Mouse (Mus musculus) lung, embryonic 16.5 days (tissue): Measurements from ENCODE around the gene Krt82. TPM values are rescaled to one million over a fixed set of nuclear protein-coding genes. Genes with fewer than 3 reads are reported as not detected.

Experiments used
- ATAC-seq: fragments of 200-750 bp; cut with Nextera tagmentation; 2 replicates; pipeline ENCODE4 v1.8.0; 2017; ENCODE audit warnings: low read depth, mild to moderate bottlenecking, moderate library complexity
- H3K27ac ChIP-seq: fragments of 300-500 bp; sonication (generic); 2 replicates; pipeline ENCODE4 v1.5.1; 2014; ENCODE audit warnings: mild to moderate bottlenecking, control low read depth, low read length
- H3K27me3 ChIP-seq: fragments of 300-500 bp; sonication (generic); 2 replicates; pipeline ENCODE4 v1.6.1; 2014; ENCODE audit warnings: low read depth, low read length, mixed read lengths; ENCODE audit not compliant: control insufficient read depth, insufficient read depth
- H3K36me3 ChIP-seq: fragments of 300-500 bp; sonication (generic); 2 replicates; pipeline ENCODE4 v1.6.1; 2014; ENCODE audit warnings: low read length; ENCODE audit not compliant: control insufficient read depth, insufficient read depth
- H3K4me1 ChIP-seq: fragments of 300-500 bp; sonication (generic); replicated peaks from 2 replicates; pipeline ENCODE4 v1.6.1; 2014; ENCODE audit warnings: low read length, mixed read lengths; ENCODE audit not compliant: control insufficient read depth, insufficient read depth
- H3K4me2 ChIP-seq: fragments of 300-500 bp; sonication (generic); 2 replicates; pipeline ENCODE4 v1.6.1; 2014; ENCODE audit warnings: low read depth, low read length, control low read depth
- H3K4me3 ChIP-seq: fragments of 300-500 bp; sonication (generic); 2 replicates; pipeline ENCODE4 v1.5.1; 2014; ENCODE audit warnings: mild to moderate bottlenecking, low read length, control low read depth
- H3K9ac ChIP-seq: fragments of 300-500 bp; sonication (generic); 2 replicates; pipeline ENCODE4 v1.6.1; 2014; ENCODE audit warnings: low read length, control low read depth
- H3K9me3 ChIP-seq: fragments of 300-500 bp; sonication (generic); 2 replicates; pipeline ENCODE4 v1.6.1; 2016; ENCODE audit warnings: low read length; ENCODE audit not compliant: control insufficient read depth
- WGBS: fragments of 180-500 bp; shearing (Covaris S2); extraction: QIAGEN DNeasy Blood & Tissue Kit; methylation state at CpG from one replicate; pipeline ENCODE4 v1.1.7; 2014; 5-methylcytosine and 5-hydroxymethylcytosine counted together
- microRNA-seq: library from miRNA; unstranded; fragments of <30 nt; microRNA quantifications from one replicate; pipeline ENCODE4, GENCODE M21; 2016
- polyA plus RNA-seq: library from polyadenylated mRNA; unstranded; fragments of >200 nt; fragmentation: Nextera tagmentation; extraction: Ambion mirVana; gene quantifications from 2 replicates; pipeline ENCODE4 v1.2.1, GENCODE M21; 2015

Gene Krt82
- polyA plus RNA-seq, 1 experiment from 2014 or later = not detected

- H3K27ac ChIP-seq = no peak overlapping the region
- no peaks in the 10 kb centered on the region for H3K9me3 ChIP-seq
- peaks cover 6% of the 10 kb centered on the region; the same call in 1 of the 2 replicates for H3K4me1 ChIP-seq
- 90% methylated on average over 6 of the region's 6 CpGs for WGBS
- H3K27me3 ChIP-seq = no peaks in the 10 kb centered on the region
- H3K4me3 ChIP-seq = no peak overlapping the region
- H3K36me3 ChIP-seq = no peaks in the 10 kb centered on the region
- ATAC-seq = no peak
- H3K9ac ChIP-seq = no peak overlapping the region
- no peak overlapping the region for H3K4me2 ChIP-seq
Measured at GRCm38 (mm10) chr15:101493713-101494112, 56.8 kb downstream of the Krt82 start.

- no peaks in the 10 kb centered on the region for H3K27me3 ChIP-seq
- H3K9me3 ChIP-seq = no peaks in the 10 kb centered on the region
- WGBS = 36% methylated on average over 8 of the region's 8 CpGs
- ATAC-seq = no peak
- no peaks in the 10 kb centered on the region for H3K36me3 ChIP-seq
- H3K4me2 ChIP-seq = no peak overlapping the region
- no peak overlapping the region for H3K9ac ChIP-seq
- peaks cover 6% of the 10 kb centered on the region; the same call in 1 of the 2 replicates for H3K4me1 ChIP-seq
- no peak overlapping the region for H3K4me3 ChIP-seq
- H3K27ac ChIP-seq = no peak overlapping the region
Measured at GRCm38 (mm10) chr15:101492718-101493117, 57.7 kb downstream of the Krt82 start.

GRCm38 (mm10) chr15:101491431-101491830, 59.0 kb downstream of the Krt82 start, which contains the start of gene Krt83:
Gene Krt83 (minus strand): TSS chr15:101491512.
- no peak within 1 kb of the TSS for H3K4me3 ChIP-seq
- no peaks in the 10 kb centered on the region for H3K36me3 ChIP-seq
- peaks cover 6% of the 10 kb centered on the region; the same call in 1 of the 2 replicates for H3K4me1 ChIP-seq
- H3K9ac ChIP-seq = no peak within 1 kb of the TSS
- no peak within 1 kb of the TSS for H3K4me2 ChIP-seq
- peak; percentile 41; the same call in 1 of the 2 replicates for ATAC-seq
- no peaks in the 10 kb centered on the region for H3K9me3 ChIP-seq
- H3K27ac ChIP-seq = no peak within 1 kb of the TSS
- WGBS = 60% methylated on average over 6 of the region's 6 CpGs
- no peaks in the 10 kb centered on the region for H3K27me3 ChIP-seq

Small RNAs within 50 kb of the gene (microRNA-seq; reads per million reads assigned to microRNA genes)
- not detected for gene Gm44393
- gene Gm44460 = not detected

Other genes with a start within 250 kb of the Krt82 start
- 2.5 and 2.6 TPM in 2 replicates for gene Krt80, start 180.5 kb downstream of the Krt82 start, polyA plus RNA-seq
- 173 and 187 TPM in 2 replicates for gene Krt7, start 139.6 kb downstream of the Krt82 start, polyA plus RNA-seq
- gene Krt87, start 111.9 kb downstream of the Krt82 start, polyA plus RNA-seq = 0.26 and 0.31 TPM in 2 replicates
- not detected in 2 replicates for gene Krt88, start 102.9 kb downstream of the Krt82 start, polyA plus RNA-seq
- not detected in 2 replicates for gene Krt81, start 86.9 kb downstream of the Krt82 start, polyA plus RNA-seq
- not detected in 2 replicates for gene Krt86, start 77.2 kb downstream of the Krt82 start, polyA plus RNA-seq
- gene Krt83, start 59.2 kb downstream of the Krt82 start, polyA plus RNA-seq = not detected in 2 replicates
- gene Gm49425, start 33.4 kb downstream of the Krt82 start, polyA plus RNA-seq = not detected in 2 replicates
- not detected in 2 replicates for gene Krt84, start 17.8 kb downstream of the Krt82 start, polyA plus RNA-seq
- not detected in 2 replicates for gene Krt90, start 12.3 kb upstream of the Krt82 start, polyA plus RNA-seq
- gene Krt75, start 23.2 kb upstream of the Krt82 start, polyA plus RNA-seq = 0.28 and 0.29 TPM in 2 replicates
- not detected in 2 replicates for gene Gm5414, start 77.5 kb upstream of the Krt82 start, polyA plus RNA-seq
- gene Gm5478, start 96.7 kb upstream of the Krt82 start, polyA plus RNA-seq = not detected in 2 replicates
- not detected in 2 replicates for gene Krt6b, start 129.6 kb upstream of the Krt82 start, polyA plus RNA-seq
- gene Krt6a, start 143.6 kb upstream of the Krt82 start, polyA plus RNA-seq = 0.67 and 1.3 TPM in 2 replicates
- 4.4 and 9.4 TPM in 2 replicates for gene Krt5, start 162.2 kb upstream of the Krt82 start, polyA plus RNA-seq
- gene Krt71, start 192.4 kb upstream of the Krt82 start, polyA plus RNA-seq = not detected in 2 replicates
- gene Krt72, start 235.8 kb upstream of the Krt82 start, polyA plus RNA-seq = not detected in 2 replicates